Mouse (Mus musculus): ENCODE measurements around the gene Ptprg. TPM values are rescaled to one million over a fixed set of nuclear protein-coding genes. Genes with fewer than 3 reads are reported as not detected.

Gene Ptprg
- total RNA-seq, 2 experiments from 2014 or later = 85.9 to 111 TPM

- H3K27ac ChIP-seq = no peak overlapping the region
- no peak overlapping the region for H3K4me3 ChIP-seq
- no peak for DNase-seq (ENCODE audit: extremely low spot score in 1 of 2, low spot score in 2 of 2)
- no peak for TF ChIP-seq CTCF (IDR thresholded peaks at IDR 0.05)
- intact Hi-C loops (cut with DNase I) = no loop called here
Measured at GRCm38 (mm10) chr14:11722101-11722500, 168.8 kb downstream of the Ptprg start.

- DNase-seq (ENCODE audit: extremely low spot score in 1 of 2, low spot score in 2 of 2) = no peak
- intact Hi-C loops (cut with DNase I) = no loop called here
- no peak for TF ChIP-seq CTCF (IDR thresholded peaks at IDR 0.05)
- H3K4me3 ChIP-seq = no peak overlapping the region
- H3K27ac ChIP-seq = no peak overlapping the region
Measured at GRCm38 (mm10) chr14:11723876-11724275, 170.5 kb downstream of the Ptprg start.

GRCm38 (mm10) chr14:11731223-11731920 lies 178.0 kb downstream of the Ptprg start:
- Histone ChIP-seq H3K27ac (no peak overlapping the region), H3K4me3 (no peak overlapping the region)
- no peak for DNase-seq (ENCODE audit: extremely low spot score in 1 of 2, low spot score in 2 of 2)
- no peak for TF ChIP-seq CTCF (IDR thresholded peaks at IDR 0.05)
- intact Hi-C loops (cut with DNase I) = no loop called here

GRCm38 (mm10) chr14:11732376-11732775 lies 179.0 kb downstream of the Ptprg start:
- Histone ChIP-seq H3K4me3 (no peak overlapping the region), H3K27ac (no peak overlapping the region)
- TF ChIP-seq CTCF (IDR thresholded peaks at IDR 0.05) = no peak
- DNase-seq (ENCODE audit: extremely low spot score in 1 of 2, low spot score in 2 of 2) = no peak
- intact Hi-C loops (cut with DNase I) = no loop called here

- intact Hi-C loops (cut with DNase I) = no loop called here
- H3K4me3 ChIP-seq = no peak overlapping the region
- H3K27ac ChIP-seq = no peak overlapping the region
- no peak for TF ChIP-seq CTCF (IDR thresholded peaks at IDR 0.05)
- DNase-seq (ENCODE audit: extremely low spot score in 1 of 2, low spot score in 2 of 2) = no peak
Measured at GRCm38 (mm10) chr14:11743726-11744125, 190.4 kb downstream of the Ptprg start.

- no peak for DNase-seq (ENCODE audit: extremely low spot score in 1 of 2, low spot score in 2 of 2)
- H3K4me3 ChIP-seq = no peak overlapping the region
- intact Hi-C loops (cut with DNase I) = loop anchor here (5.0 kb wide), 1 partner anchor 320 kb away; no protein-coding TSS in a partner anchor
- no peak overlapping the region for H3K27ac ChIP-seq
- TF ChIP-seq CTCF (IDR thresholded peaks at IDR 0.05) = no peak
Measured at GRCm38 (mm10) chr14:11752678-11753077, 199.3 kb downstream of the Ptprg start.

GRCm38 (mm10) chr14:11754656-11755055 lies 201.3 kb downstream of the Ptprg start:
- Histone ChIP-seq H3K4me3 (no peak overlapping the region), H3K27ac (no peak overlapping the region)
- peak in 1 of 2 experiments; percentile 16 for DNase-seq (ENCODE audit: extremely low spot score in 1 of 2, low spot score in 2 of 2)
- TF ChIP-seq CTCF (IDR thresholded peaks at IDR 0.05) = no peak
- intact Hi-C loops (cut with DNase I) = loop anchor here (5.0 kb wide), 2 partner anchors 58 to 322 kb away; no protein-coding TSS in a partner anchor

- no peak for TF ChIP-seq CTCF (IDR thresholded peaks at IDR 0.05)
- no peak for DNase-seq (ENCODE audit: extremely low spot score in 1 of 2, low spot score in 2 of 2)
- no peak overlapping the region for H3K27ac ChIP-seq
- H3K4me3 ChIP-seq = no peak overlapping the region
- intact Hi-C loops (cut with DNase I) = loop anchor here (5.0 kb wide), 1 partner anchor 54 kb away; no protein-coding TSS in a partner anchor
Measured at GRCm38 (mm10) chr14:11758185-11758584, 204.9 kb downstream of the Ptprg start.

GRCm38 (mm10) chr14:11759356-11759755 lies 206.0 kb downstream of the Ptprg start:
- TF ChIP-seq CTCF (IDR thresholded peaks at IDR 0.05) = no peak
- intact Hi-C loops (cut with DNase I) = loop anchor here (5.0 kb wide), 1 partner anchor 53 kb away; no protein-coding TSS in a partner anchor

GRCm38 (mm10) chr14:11762995-11763394 lies 209.7 kb downstream of the Ptprg start:
- TF ChIP-seq CTCF (IDR thresholded peaks at IDR 0.05) = no peak
- intact Hi-C loops (cut with DNase I) = no loop called here
- no peak for DNase-seq (ENCODE audit: extremely low spot score in 1 of 2, low spot score in 2 of 2)
- H3K4me3 ChIP-seq = no peak overlapping the region
- no peak overlapping the region for H3K27ac ChIP-seq

More at GRCm38 (mm10) chr14:11759356-11759755, 206.0 kb downstream of the Ptprg start:
- H3K4me3 ChIP-seq = no peak overlapping the region
- H3K27ac ChIP-seq = no peak overlapping the region
- no peak for DNase-seq (ENCODE audit: extremely low spot score in 1 of 2, low spot score in 2 of 2)

- Histone ChIP-seq H3K27ac (no peak overlapping the region), H3K4me3 (no peak overlapping the region)
- no peak for DNase-seq (ENCODE audit: extremely low spot score in 1 of 2, low spot score in 2 of 2)
- intact Hi-C loops (cut with DNase I) = no loop called here
- no peak for TF ChIP-seq CTCF (IDR thresholded peaks at IDR 0.05)
Measured at GRCm38 (mm10) chr14:11772736-11773135, 219.4 kb downstream of the Ptprg start.

GRCm38 (mm10) chr14:11774476-11775037 lies 221.2 kb downstream of the Ptprg start:
- H3K4me3 ChIP-seq = no peak overlapping the region
- no peak overlapping the region for H3K27ac ChIP-seq
- intact Hi-C loops (cut with DNase I) = no loop called here
- no peak for TF ChIP-seq CTCF (IDR thresholded peaks at IDR 0.05)
- DNase-seq (ENCODE audit: extremely low spot score in 1 of 2, low spot score in 2 of 2) = no peak
